Mouse (Mus musculus): ENCODE results near the gene Gstp1.

DNA sequence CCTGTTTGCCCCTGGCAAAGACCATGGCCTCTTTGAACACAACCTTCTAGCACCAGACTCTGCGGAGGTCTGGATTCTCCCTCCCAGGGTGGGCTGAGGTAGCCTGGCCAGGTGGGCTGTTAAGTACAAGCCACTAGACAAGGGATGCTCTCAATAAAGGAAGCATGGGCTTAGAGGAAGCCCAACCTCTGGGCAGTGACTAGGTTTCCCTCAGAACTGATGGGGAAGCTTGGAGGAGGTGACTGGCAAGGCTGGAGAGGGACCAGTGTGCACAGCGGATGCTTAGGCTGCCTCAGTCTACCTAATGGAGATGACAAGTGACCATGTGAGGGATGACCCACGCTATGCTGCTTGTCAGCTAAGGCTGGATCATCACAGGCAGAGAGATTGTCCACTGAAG is 45.8 kb downstream of the Gstp1 start:
- TF ChIP-seq POLR2A (IDR thresholded peaks at IDR 0.05; ENCODE audit: borderline replicate concordance, extremely low read depth, insufficient read depth, insufficient read length, poor library complexity, severe bottlenecking) (no peak), CTCF (IDR thresholded peaks at IDR 0.05; ENCODE audit: borderline replicate concordance, extremely low read depth, insufficient read depth, insufficient read length) (no peak)
